Mouse (Mus musculus) adrenal gland, postnatal 4 days (tissue): Measurements from ENCODE around the gene Sbno1. TPM values are rescaled to one million over a fixed set of nuclear protein-coding genes. Genes with fewer than 3 reads are reported as not detected.
"Not testable (repeated sequence)": the region's sequence is repeated elsewhere in the genome, so short reads cannot be mapped to it uniquely, and the experiment has no call there.

Experiments
- DNase-seq, 2 experiments: peaks; one replicate each; pipeline ENCODE4 v3.0.0; 2021 to 2022; ENCODE audit warnings: low spot score in 2 of 2, mixed read lengths in 2 of 2
- long read RNA-seq, 2 experiments: library from polyadenylated mRNA; stranded (forward); transcript quantifications; one replicate each; pipeline ENCODE4 v2.0.0; 2021
- total RNA-seq, 2 experiments: library from RNA; stranded (reverse); gene quantifications; 2 replicates each; pipeline ENCODE4 v1.2.3; 2021

Sbno1 gene
- 100 to 1,000 TPM in 1 of 2 experiments, 10 to 100 TPM in 1; 90.4 to 102 TPM for total RNA-seq
- long read RNA-seq, experiment 1, partial matches to known transcripts: 1 of 8 reads
- long read RNA-seq, experiment 1, other reads (novel, unspliced or antisense): 7 of 8 reads
- long read RNA-seq, experiment 2, full-length matches to known transcripts: 7 of 51 reads
- long read RNA-seq, experiment 2, partial matches to known transcripts: 24 of 51 reads
- long read RNA-seq, experiment 2, other reads (novel, unspliced or antisense): 20 of 51 reads

- DNase-seq: peak; percentile 72 to 86
These were observed at the start of gene Sbno1 for GRCm38 (mm10) chr5:124425412-124426259. TSS of gene Sbno1 (minus strand) at chr5:124426001.

- no peak for DNase-seq
These were observed 44.9 kb upstream of the Sbno1 start for GRCm38 (mm10) chr5:124470591-124471171.

GRCm38 (mm10) chr5:124469486-124469885 lies 43.7 kb upstream of the Sbno1 start:
- no peak for DNase-seq

- DNase-seq: no peak
These were observed 42.6 kb upstream of the Sbno1 start for GRCm38 (mm10) chr5:124468365-124468764.

GRCm38 (mm10) chr5:124467766-124468165 lies 42.0 kb upstream of the Sbno1 start:
- DNase-seq: no peak

GRCm38 (mm10) chr5:124464905-124465304 lies 39.1 kb upstream of the Sbno1 start:
- DNase-seq: no peak

- DNase-seq: no peak
These were observed 37.7 kb upstream of the Sbno1 start for GRCm38 (mm10) chr5:124463462-124463861.

- no peak for DNase-seq
These were observed 36.7 kb upstream of the Sbno1 start for GRCm38 (mm10) chr5:124462297-124463025.

GRCm38 (mm10) chr5:124460922-124461321 lies 35.1 kb upstream of the Sbno1 start:
- not testable (repeated sequence) for DNase-seq

- DNase-seq: no peak
These were observed 31.0 kb upstream of the Sbno1 start for GRCm38 (mm10) chr5:124456762-124457161.

GRCm38 (mm10) chr5:124454082-124454419 lies 28.2 kb upstream of the Sbno1 start:
- no peak for DNase-seq

GRCm38 (mm10) chr5:124453339-124454081 lies 27.7 kb upstream of the Sbno1 start:
- DNase-seq: no peak

GRCm38 (mm10) chr5:124452494-124453228 lies 26.9 kb upstream of the Sbno1 start:
- DNase-seq: no peak

- no peak for DNase-seq
These were observed 25.0 kb upstream of the Sbno1 start for GRCm38 (mm10) chr5:124450641-124451340.

GRCm38 (mm10) chr5:124450051-124450450 lies 24.2 kb upstream of the Sbno1 start:
- no peak for DNase-seq

GRCm38 (mm10) chr5:124449494-124449893 lies 23.7 kb upstream of the Sbno1 start:
- DNase-seq: no peak

- peak in 1 of 2 experiments; percentile 63 for DNase-seq
These were observed 20.6 kb upstream of the Sbno1 start for GRCm38 (mm10) chr5:124446301-124446881.

GRCm38 (mm10) chr5:124445621-124446293 lies 20.0 kb upstream of the Sbno1 start:
- peak in 1 of 2 experiments; percentile 28 for DNase-seq
